Mouse (Mus musculus) kidney, embryonic 15.5 days (tissue): Measurements from ENCODE around the gene Ralgps1. TPM values are rescaled to one million over a fixed set of nuclear protein-coding genes. Genes with fewer than 3 reads are reported as not detected.

Experiments
- ATAC-seq: fragments of 200-750 bp; cut with Nextera tagmentation; replicated peaks from 2 replicates; pipeline ENCODE4 v1.8.0; 2017; ENCODE audit warnings: moderate TSS enrichment; ENCODE audit not compliant: low FRiP score
- H3K27ac ChIP-seq: fragments of 300-500 bp; sonication (generic); 2 replicates; pipeline ENCODE4 v1.5.1; 2015; ENCODE audit warnings: mild to moderate bottlenecking, inconsistent platforms
- H3K27me3 ChIP-seq: fragments of 300-500 bp; sonication (generic); 2 replicates; pipeline ENCODE4 v1.6.1; 2015; ENCODE audit warnings: inconsistent platforms
- H3K36me3 ChIP-seq: fragments of 300-500 bp; sonication (generic); 2 replicates; pipeline ENCODE4 v1.6.1; 2015; ENCODE audit warnings: inconsistent platforms
- H3K4me1 ChIP-seq: fragments of 300-500 bp; sonication (generic); 2 replicates; pipeline ENCODE4 v1.6.1; 2015; ENCODE audit warnings: inconsistent platforms
- H3K4me2 ChIP-seq: fragments of 300-500 bp; sonication (generic); 2 replicates; pipeline ENCODE4 v1.6.1; 2015; ENCODE audit warnings: moderate library complexity, mild to moderate bottlenecking, inconsistent platforms
- H3K4me3 ChIP-seq: fragments of 300-500 bp; sonication (generic); replicated peaks from 2 replicates; pipeline ENCODE4 v1.5.1; 2015; ENCODE audit warnings: mild to moderate bottlenecking, inconsistent platforms
- H3K9ac ChIP-seq: fragments of 300-500 bp; sonication (generic); 2 replicates; pipeline ENCODE4 v1.6.1; 2015; ENCODE audit warnings: mild to moderate bottlenecking, inconsistent platforms
- H3K9me3 ChIP-seq: fragments of 300-500 bp; sonication (generic); replicated peaks from 2 replicates; pipeline ENCODE4 v1.6.1; 2016; ENCODE audit warnings: inconsistent platforms
- WGBS: fragments of 180-500 bp; shearing (Covaris S2); methylation state at CpG from one replicate; pipeline ENCODE4 v1.1.7; 2015; ENCODE audit warnings: mixed read lengths; 5-methylcytosine and 5-hydroxymethylcytosine counted together
- polyA plus RNA-seq: library from polyadenylated mRNA; unstranded; fragments of >200 nt; fragmentation: Nextera tagmentation; extraction: Ambion mirVana; gene quantifications from 2 replicates; pipeline ENCODE4 v1.2.1, GENCODE M21; 2015

Gene Ralgps1
- polyA plus RNA-seq, 1 experiment from 2014 or later, result 5.5 TPM

GRCm38 (mm10) chr2:33270569-33270968 is 100.7 kb downstream of the Ralgps1 start:
- WGBS, result 79% methylated on average over 2 of the region's 2 CpGs

GRCm38 (mm10) chr2:33269132-33269493 is 102.2 kb downstream of the Ralgps1 start:
- H3K4me2 ChIP-seq, result no peak overlapping the region
- H3K27me3 ChIP-seq, result no peaks in the 10 kb centered on the region
- 84% methylated on average over 2 of the region's 2 CpGs for whole genome bisulfite sequencing
- no peaks in the 10 kb centered on the region for H3K36me3 ChIP-seq
- H3K9ac ChIP-seq, result no peak overlapping the region
- no peak overlapping the region for H3K27ac ChIP-seq
- 0 out of 2 replicates have a peak, but pooled peaks cover 19% of the 10 kb centered on the region for H3K4me1 ChIP-seq
- no peak overlapping the region for H3K4me3 ChIP-seq
- H3K9me3 ChIP-seq, result no peaks in the 10 kb centered on the region
- ATAC-seq, result no peak

More at GRCm38 (mm10) chr2:33270569-33270968, 100.7 kb downstream of the Ralgps1 start:
- no peak overlapping the region for H3K4me3 ChIP-seq
- no peaks in the 10 kb centered on the region for H3K36me3 ChIP-seq
- H3K9ac ChIP-seq, result no peak overlapping the region
- H3K4me1 ChIP-seq, result 0 out of 2 replicates have a peak, but pooled peaks cover 17% of the 10 kb centered on the region
- no peak overlapping the region for H3K27ac ChIP-seq
- no peaks in the 10 kb centered on the region for H3K27me3 ChIP-seq
- H3K4me2 ChIP-seq, result no peak overlapping the region
- no peak for ATAC-seq
- no peaks in the 10 kb centered on the region for H3K9me3 ChIP-seq

- H3K27ac ChIP-seq, result peak overlapping the region; percentile 14; the same call in 1 of the 2 replicates
- no peak overlapping the region for H3K4me3 ChIP-seq
- ATAC-seq, result no peak
- no peaks in the 10 kb centered on the region for H3K27me3 ChIP-seq
- 57% methylated on average over 6 of the region's 6 CpGs for WGBS
- H3K9ac ChIP-seq, result no peak overlapping the region
- no peak overlapping the region for H3K4me2 ChIP-seq
- 0 out of 2 replicates have a peak, but pooled peaks cover 19% of the 10 kb centered on the region for H3K4me1 ChIP-seq
- H3K36me3 ChIP-seq, result no peaks in the 10 kb centered on the region
- no peaks in the 10 kb centered on the region for H3K9me3 ChIP-seq
Observed at GRCm38 (mm10) chr2:33268384-33269131, 102.7 kb downstream of the Ralgps1 start.

- Histone ChIP-seq H3K27me3 (no peaks in the 10 kb centered on the region), H3K4me3 (no peak overlapping the region), H3K9ac (no peak overlapping the region), H3K4me1 (0 out of 2 replicates have a peak, but pooled peaks cover 15% of the 10 kb centered on the region), H3K4me2 (no peak overlapping the region), H3K36me3 (no peaks in the 10 kb centered on the region), H3K27ac (no peak overlapping the region), H3K9me3 (no peaks in the 10 kb centered on the region)
- no peak for ATAC-seq
- WGBS, result 81% methylated on average over 1 of the region's 1 CpGs
Observed at GRCm38 (mm10) chr2:33267075-33267474, 104.2 kb downstream of the Ralgps1 start.

GRCm38 (mm10) chr2:33265793-33266192 is 105.5 kb downstream of the Ralgps1 start:
- H3K9ac ChIP-seq, result no peak overlapping the region
- WGBS, result 63% methylated on average over 3 of the region's 3 CpGs
- H3K4me1 ChIP-seq, result 0 out of 2 replicates have a peak, but pooled peaks cover 9% of the 10 kb centered on the region
- no peaks in the 10 kb centered on the region for H3K36me3 ChIP-seq
- H3K9me3 ChIP-seq, result no peaks in the 10 kb centered on the region
- no peaks in the 10 kb centered on the region for H3K27me3 ChIP-seq
- H3K4me3 ChIP-seq, result no peak overlapping the region
- ATAC-seq, result no peak
- H3K4me2 ChIP-seq, result no peak overlapping the region
- H3K27ac ChIP-seq, result no peak overlapping the region; the same call in 1 of the 2 replicates

- Histone ChIP-seq H3K4me1 (0 out of 2 replicates have a peak, but pooled peaks cover 6% of the 10 kb centered on the region), H3K4me3 (no peak overlapping the region), H3K36me3 (no peaks in the 10 kb centered on the region), H3K27ac (no peak overlapping the region), H3K9ac (no peak overlapping the region), H3K9me3 (no peaks in the 10 kb centered on the region), H3K27me3 (no peaks in the 10 kb centered on the region), H3K4me2 (no peak overlapping the region)
- WGBS, result 88% methylated on average over 3 of the region's 3 CpGs
- no peak for ATAC-seq
Observed at GRCm38 (mm10) chr2:33261475-33261874, 109.8 kb downstream of the Ralgps1 start.

GRCm38 (mm10) chr2:33260772-33261171 is 110.5 kb downstream of the Ralgps1 start:
- ATAC-seq, result no peak
- H3K4me3 ChIP-seq, result no peak overlapping the region
- H3K9me3 ChIP-seq, result no peaks in the 10 kb centered on the region
- H3K36me3 ChIP-seq, result no peaks in the 10 kb centered on the region
- H3K27me3 ChIP-seq, result no peaks in the 10 kb centered on the region
- H3K4me2 ChIP-seq, result no peak overlapping the region
- no peak overlapping the region for H3K9ac ChIP-seq
- whole genome bisulfite sequencing, result 86% methylated on average over 8 of the region's 8 CpGs
- 0 out of 2 replicates have a peak, but pooled peaks cover 8% of the 10 kb centered on the region for H3K4me1 ChIP-seq
- H3K27ac ChIP-seq, result no peak overlapping the region

GRCm38 (mm10) chr2:33256769-33257537 is 114.3 kb downstream of the Ralgps1 start:
- no peak overlapping the region for H3K4me3 ChIP-seq
- WGBS, result 77% methylated on average over 3 of the region's 3 CpGs
- H3K4me1 ChIP-seq, result peaks cover 21% of the 10 kb centered on the region
- H3K27me3 ChIP-seq, result no peaks in the 10 kb centered on the region
- no peak overlapping the region for H3K4me2 ChIP-seq
- no peaks in the 10 kb centered on the region for H3K36me3 ChIP-seq
- no peaks in the 10 kb centered on the region for H3K9me3 ChIP-seq
- H3K27ac ChIP-seq, result no peak overlapping the region
- ATAC-seq, result no peak
- no peak overlapping the region for H3K9ac ChIP-seq

- H3K27ac ChIP-seq, result no peak overlapping the region
- H3K9me3 ChIP-seq, result no peaks in the 10 kb centered on the region
- H3K36me3 ChIP-seq, result no peaks in the 10 kb centered on the region
- H3K4me2 ChIP-seq, result no peak overlapping the region
- ATAC-seq, result no peak
- no peaks in the 10 kb centered on the region for H3K27me3 ChIP-seq
- no peak overlapping the region for H3K9ac ChIP-seq
- H3K4me1 ChIP-seq, result peaks cover 29% of the 10 kb centered on the region
- H3K4me3 ChIP-seq, result no peak overlapping the region
- WGBS, result 85% methylated on average over 9 of the region's 9 CpGs
Observed at GRCm38 (mm10) chr2:33254318-33254985, 116.8 kb downstream of the Ralgps1 start.

- H3K4me3 ChIP-seq, result no peak overlapping the region
- 32% methylated on average over 4 of the region's 4 CpGs for WGBS
- ATAC-seq, result peak; percentile 52; the same call in 1 of the 2 replicates
Observed at GRCm38 (mm10) chr2:33253572-33254190, 117.6 kb downstream of the Ralgps1 start.

GRCm38 (mm10) chr2:33252751-33253150 is 118.5 kb downstream of the Ralgps1 start:
- H3K9ac ChIP-seq, result no peak overlapping the region
- peaks cover 29% of the 10 kb centered on the region for H3K4me1 ChIP-seq
- ATAC-seq, result no peak
- H3K27ac ChIP-seq, result no peak overlapping the region
- no peaks in the 10 kb centered on the region for H3K27me3 ChIP-seq
- no peak overlapping the region for H3K4me3 ChIP-seq
- H3K4me2 ChIP-seq, result no peak overlapping the region
- no peaks in the 10 kb centered on the region for H3K9me3 ChIP-seq
- 92% methylated on average over 6 of the region's 6 CpGs for WGBS
- no peaks in the 10 kb centered on the region for H3K36me3 ChIP-seq

More at GRCm38 (mm10) chr2:33253572-33254190, 117.6 kb downstream of the Ralgps1 start:
- Histone ChIP-seq H3K27me3 (no peaks in the 10 kb centered on the region), H3K4me1 (peaks cover 29% of the 10 kb centered on the region), H3K9ac (no peak overlapping the region), H3K27ac (no peak overlapping the region), H3K36me3 (no peaks in the 10 kb centered on the region), H3K4me2 (no peak overlapping the region), H3K9me3 (no peaks in the 10 kb centered on the region)
